Mouse (Mus musculus): ENCODE results near the gene Zfp345.
A peak's percentile ranks its signal among the peaks of the same experiment; 100 is the strongest.
"Not testable (repeated sequence)": the region's sequence is repeated elsewhere in the genome, so short reads cannot be mapped to it uniquely, and the experiment has no call there.

The Zfp345 gene

GRCm38 (mm10) chr2:150484939-150485778 lies at the start of gene Zfp345:
Gene Zfp345, minus strand, starts transcription at chr2:150485091.
- not testable (repeated sequence) for DNase-seq (ENCODE audit: low spot score in 2 of 2)

GRCm38 (mm10) chr2:150525703-150526207 lies 40.9 kb upstream of the Zfp345 start:
- no peak for DNase-seq (ENCODE audit: low spot score in 2 of 2)

GRCm38 (mm10) chr2:150512837-150513236 lies 27.9 kb upstream of the Zfp345 start:
- no peak for DNase-seq (ENCODE audit: low spot score in 2 of 2)

- not testable (repeated sequence) for DNase-seq (ENCODE audit: low spot score in 2 of 2)
Measured at GRCm38 (mm10) chr2:150500124-150500973, 15.5 kb upstream of the Zfp345 start.

GRCm38 (mm10) chr2:150493031-150493430 lies 8.1 kb upstream of the Zfp345 start:
- DNase-seq (ENCODE audit: low spot score in 2 of 2) = no peak

GRCm38 (mm10) chr2:150451180-150451919 lies 33.5 kb downstream of the Zfp345 start, which contains the start of gene Zfp442:
Gene Zfp442, minus strand, starts transcription at chr2:150451486.
- peak; percentile 48 to 53 for DNase-seq (ENCODE audit: low spot score in 2 of 2)

- DNase-seq (ENCODE audit: low spot score in 2 of 2) = not testable (repeated sequence)
Measured at GRCm38 (mm10) chr2:150439084-150439483, 45.8 kb downstream of the Zfp345 start.

Measured in frontal cortex, postnatal 14 days (tissue).